Mouse (Mus musculus) stomach, postnatal 0 days (tissue): ENCODE measurements around the gene Dppa5a.
"Not testable (repeated sequence)": the region's sequence is repeated elsewhere in the genome, so short reads cannot be mapped to it uniquely, and the experiment has no call there.

ENCODE experiments used
- CTCF ChIP-seq: IDR thresholded peaks from 2 replicates; pipeline ENCODE4 v1.5.1; 2016; ENCODE audit warnings: antibody characterized with exemption, low read depth, mild to moderate bottlenecking, moderate library complexity
- EP300 ChIP-seq: optimal IDR thresholded peaks from 2 replicates; pipeline ENCODE3; 2016; ENCODE audit warnings: antibody characterized with exemption

DNA sequence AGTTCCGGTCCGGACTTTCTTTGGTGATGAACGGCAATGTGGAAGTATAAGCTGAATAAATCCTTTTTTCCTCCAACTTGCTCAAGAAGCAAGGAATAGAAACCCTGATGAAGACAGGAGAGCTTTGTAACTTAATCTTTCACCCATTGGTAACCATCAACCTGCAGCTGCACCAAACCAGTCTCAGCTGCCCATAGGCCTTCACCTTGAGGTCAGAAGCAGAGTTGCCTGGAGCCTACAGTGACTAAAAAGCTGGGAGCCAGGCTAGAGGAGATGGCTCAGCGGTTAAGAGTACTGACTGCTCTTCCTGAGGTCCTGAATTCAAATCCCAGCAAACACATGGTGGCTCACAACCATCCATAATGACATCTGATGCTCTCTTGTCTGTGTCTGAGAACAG, 25.5 kb downstream of the Dppa5a start:
- TF ChIP-seq EP300, CTCF: not testable (repeated sequence)
